Mouse (Mus musculus) limb, embryonic 14.5 days (tissue): ENCODE measurements around the gene Atp2c2. TPM values are rescaled to one million over a fixed set of nuclear protein-coding genes. Genes with fewer than 3 reads are reported as not detected.
A peak's percentile ranks its signal among the peaks of the same experiment; 100 is the strongest.

ENCODE experiments used
- ATAC-seq: fragments of 200-750 bp; cut with Nextera tagmentation; 2 replicates; pipeline ENCODE4 v1.8.0; 2017; ENCODE audit warnings: low read depth, moderate number of reproducible peaks, moderate TSS enrichment; ENCODE audit not compliant: low FRiP score
- DNase-seq: peaks from one replicate; pipeline ENCODE4 v3.0.0-alpha.2; 2015; ENCODE audit warnings: low spot score
- H3K27ac ChIP-seq: fragments of 300-500 bp; sonication (generic); replicated peaks from 2 replicates; pipeline ENCODE4 v1.5.1; 2014; ENCODE audit warnings: low read depth, mild to moderate bottlenecking, low read length, moderate library complexity, mixed read lengths
- H3K27me3 ChIP-seq: fragments of 300-500 bp; sonication (generic); 2 replicates; pipeline ENCODE4 v1.6.1; 2014; ENCODE audit warnings: low read length, mixed read lengths; ENCODE audit not compliant: control insufficient read depth, insufficient read depth
- H3K36me3 ChIP-seq: fragments of 300-500 bp; sonication (generic); 2 replicates; pipeline ENCODE4 v1.6.1; 2014; ENCODE audit warnings: mild to moderate bottlenecking, low read length, moderate library complexity, mixed read lengths; ENCODE audit not compliant: control insufficient read depth, insufficient read depth
- H3K4me1 ChIP-seq: fragments of 300-500 bp; sonication (generic); 2 replicates; pipeline ENCODE4 v1.6.1; 2014; ENCODE audit warnings: antibody characterized with exemption, low read length, mixed read lengths; ENCODE audit not compliant: control insufficient read depth, insufficient read depth
- H3K4me2 ChIP-seq: fragments of 300-500 bp; sonication (generic); replicated peaks from 2 replicates; pipeline ENCODE4 v1.6.1; 2014; ENCODE audit warnings: low read depth, mild to moderate bottlenecking, low read length, moderate library complexity; ENCODE audit not compliant: severe bottlenecking
- H3K4me3 ChIP-seq: fragments of 300-500 bp; sonication (generic); replicated peaks from 2 replicates; pipeline ENCODE4 v1.5.1; 2014; ENCODE audit warnings: low read length
- H3K9ac ChIP-seq: fragments of 300-500 bp; sonication (generic); 2 replicates; pipeline ENCODE4 v1.6.1; 2014; ENCODE audit warnings: mild to moderate bottlenecking, low read depth, low read length, moderate library complexity; ENCODE audit not compliant: severe bottlenecking
- H3K9me3 ChIP-seq: fragments of 300-500 bp; sonication (generic); 2 replicates; pipeline ENCODE4 v1.6.1; 2016; ENCODE audit warnings: low read length; ENCODE audit not compliant: control insufficient read depth
- POLR2A ChIP-seq: fragments of 200-500 bp; IDR thresholded peaks from 2 replicates; pipeline ENCODE4 v1.8.0; 2012; ENCODE audit warnings: inconsistent platforms, mild to moderate bottlenecking, moderate library complexity, borderline replicate concordance; ENCODE audit not compliant: insufficient read depth, insufficient read length; ENCODE audit errors: extremely low read depth
- WGBS: fragments of 180-500 bp; shearing (Covaris S2); extraction: QIAGEN DNeasy Blood & Tissue Kit; methylation state at CpG from one replicate; pipeline ENCODE4 v1.1.7; 2014; 5-methylcytosine and 5-hydroxymethylcytosine counted together
- polyA plus RNA-seq, 2 experiments: library from polyadenylated mRNA; depleted of rRNA in 1 of 2; stranded (reverse) in 1 of 2; unstranded in 1 of 2; fragments of >200 nt; fragmentation: Nextera tagmentation in 1 of 2; extraction: Ambion mirVana in 1 of 2; gene quantifications; 2 replicates each; pipeline versions ENCODE4 v1.2.1 to v1.2.3; 2012 to 2014

Atp2c2 gene
- polyA plus RNA-seq, 2 experiments = 2.6 to 3.1 TPM

DNA sequence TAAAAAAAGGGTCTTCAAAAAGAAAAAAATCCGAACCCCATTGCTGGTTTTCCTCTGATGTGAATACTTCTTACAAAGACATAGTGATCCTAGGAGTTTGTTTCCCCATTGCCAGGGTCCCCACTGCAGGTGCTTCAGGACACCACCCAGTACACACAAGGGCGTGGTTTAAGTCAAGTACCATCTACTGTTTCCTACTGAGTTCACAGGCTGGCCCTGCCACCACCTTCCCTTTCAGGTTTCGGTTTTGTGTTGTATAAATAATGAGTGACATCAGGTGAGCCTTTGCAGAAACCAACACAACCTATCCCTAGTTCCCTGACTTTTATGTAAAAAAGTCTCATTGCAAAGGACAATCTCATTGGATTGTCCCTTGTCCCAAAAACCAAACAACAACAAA lies 95.8 kb downstream of the Atp2c2 start:
- Histone ChIP-seq H3K9me3 (no peaks in the 10 kb centered on the region), H3K27ac (no peak overlapping the region), H3K4me3 (no peak overlapping the region), H3K27me3 (no peaks in the 10 kb centered on the region), H3K36me3 (no peaks in the 10 kb centered on the region), H3K4me1 (peaks cover 23% of the 10 kb centered on the region), H3K4me2 (no peak overlapping the region), H3K9ac (no peak overlapping the region)
- TF ChIP-seq POLR2A = no peak
- ATAC-seq (no peak), DNase-seq (no peak)
- 81% methylated on average over 3 of the region's 3 CpGs for WGBS

DNA sequence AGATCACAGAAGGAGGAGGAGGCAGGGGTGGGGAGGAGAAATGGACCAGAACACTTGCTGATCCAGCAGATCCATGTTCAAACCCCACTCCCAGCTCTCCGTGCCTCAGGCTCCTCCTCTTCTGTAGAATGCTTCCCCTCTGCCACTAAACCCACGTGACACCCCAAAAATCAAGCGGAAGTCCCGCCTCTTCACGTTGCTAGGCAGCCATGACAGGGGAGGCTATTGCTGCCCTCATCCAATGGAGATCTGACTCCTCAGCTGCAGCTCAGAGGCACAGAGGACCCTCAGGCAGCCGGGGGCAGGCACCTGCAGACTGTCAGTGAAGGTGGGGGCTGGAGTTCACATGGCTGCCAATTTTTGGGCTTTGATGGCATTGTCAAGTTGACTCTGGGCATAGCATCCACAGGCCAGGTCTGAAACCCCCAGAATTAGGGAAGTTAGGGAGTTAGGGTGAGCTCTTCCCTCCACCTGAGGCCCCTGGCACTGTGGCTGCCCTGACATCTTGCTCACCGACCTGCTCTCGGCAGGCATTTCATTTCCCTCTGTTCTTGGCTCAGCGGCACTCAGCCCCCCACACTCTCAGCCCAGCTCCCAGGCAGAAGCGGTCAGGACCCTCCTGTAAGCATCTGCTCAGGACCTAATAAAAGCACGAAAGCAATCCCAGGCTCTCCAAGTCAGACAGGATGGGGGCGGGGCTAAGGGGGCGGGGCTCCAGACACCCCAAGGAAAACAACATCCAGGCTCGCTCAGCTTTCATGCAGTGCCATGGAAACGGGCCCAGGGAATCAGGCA lies 98.6 kb downstream of the Atp2c2 start:
- peak; percentile 76 for DNase-seq
- Histone ChIP-seq H3K27ac (peak overlapping the region; percentile 83), H3K4me2 (peak overlapping the region; percentile 47), H3K36me3 (no peaks in the 10 kb centered on the region), H3K9ac (0 out of 2 replicates have a peak overlapping the region, but pooled peaks have one; percentile 0), H3K9me3 (no peaks in the 10 kb centered on the region), H3K27me3 (no peaks in the 10 kb centered on the region), H3K4me3 (no peak overlapping the region), H3K4me1 (peaks cover 16% of the 10 kb centered on the region)
- ATAC-seq = peak; percentile 91
- 3% methylated on average over 15 of the region's 15 CpGs for WGBS
- no peak for TF ChIP-seq POLR2A

DNA sequence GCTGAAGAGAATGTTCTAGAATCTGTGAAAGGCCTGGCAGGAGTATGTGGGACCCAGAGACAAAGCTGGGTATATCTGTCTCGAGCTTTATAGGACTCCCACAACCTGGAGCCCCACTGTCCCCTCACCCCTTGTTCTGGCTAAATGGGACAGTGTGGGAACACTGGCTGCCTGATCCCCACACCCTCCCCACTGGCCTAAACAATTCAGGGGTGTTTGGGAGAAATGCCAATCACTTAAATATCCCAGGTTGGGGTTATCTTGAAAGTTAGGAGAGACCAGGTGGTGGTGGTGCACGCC lies 99.1 kb downstream of the Atp2c2 start:
- ATAC-seq (no peak), DNase-seq (no peak)
- WGBS = 59% methylated on average over 2 of the region's 2 CpGs
- Histone ChIP-seq H3K4me1 (peaks cover 16% of the 10 kb centered on the region), H3K9me3 (no peaks in the 10 kb centered on the region), H3K9ac (0 out of 2 replicates have a peak overlapping the region, but pooled peaks have one; percentile 0), H3K4me2 (peak overlapping the region; percentile 47), H3K27ac (peak overlapping the region; percentile 83), H3K4me3 (no peak overlapping the region), H3K36me3 (no peaks in the 10 kb centered on the region), H3K27me3 (no peaks in the 10 kb centered on the region)
- no peak for TF ChIP-seq POLR2A

DNA sequence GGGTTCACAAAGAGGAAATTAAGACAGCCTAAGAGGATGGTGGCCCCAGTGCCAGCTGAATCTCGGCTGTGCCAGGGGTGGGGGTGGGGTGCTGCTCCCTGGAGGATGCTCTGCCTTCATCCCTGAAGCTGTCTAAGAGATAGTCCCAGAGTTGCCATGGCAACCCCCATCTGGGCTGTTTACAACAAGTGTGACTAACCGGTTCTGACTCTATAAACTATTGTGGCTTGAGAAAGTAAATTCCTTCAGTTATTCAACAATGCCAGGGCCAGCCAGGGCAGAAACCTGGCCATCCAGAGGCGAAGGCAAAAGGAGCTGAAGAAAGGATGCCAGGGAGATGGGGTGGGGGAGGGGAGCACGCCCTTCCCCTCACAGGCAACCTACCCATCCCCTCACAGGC lies 101.4 kb downstream of the Atp2c2 start:
- H3K4me3 ChIP-seq = no peak overlapping the region
- H3K4me2 ChIP-seq = no peak overlapping the region
- 15% methylated on average over 4 of the region's 4 CpGs for WGBS
- DNase-seq = no peak
- H3K9me3 ChIP-seq = no peaks in the 10 kb centered on the region
- TF ChIP-seq POLR2A = no peak
- H3K4me1 ChIP-seq = peaks cover 16% of the 10 kb centered on the region
- H3K27ac ChIP-seq = no peak overlapping the region
- no peak overlapping the region for H3K9ac ChIP-seq
- H3K27me3 ChIP-seq = no peaks in the 10 kb centered on the region
- no peaks in the 10 kb centered on the region for H3K36me3 ChIP-seq
- no peak for ATAC-seq

DNA sequence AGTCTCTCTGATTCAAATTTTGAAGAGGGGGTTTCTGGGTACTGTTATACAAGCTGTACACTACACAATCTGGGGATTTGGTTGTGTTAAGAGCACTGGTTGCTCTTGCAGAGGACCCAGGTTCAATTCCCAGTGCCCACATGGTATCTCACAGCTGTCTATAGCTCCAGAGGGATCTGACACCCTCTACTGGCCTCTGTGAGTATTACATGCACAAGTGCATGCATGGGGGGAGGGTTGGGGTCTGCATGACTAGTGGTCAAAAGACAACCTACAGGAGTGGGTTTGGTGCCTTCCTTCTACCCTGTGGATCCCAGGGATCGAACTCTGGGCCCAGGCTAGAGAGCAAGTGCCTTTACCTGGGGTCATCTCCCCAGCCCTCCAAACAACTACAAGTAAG lies 102.8 kb downstream of the Atp2c2 start:
- TF ChIP-seq POLR2A = no peak
- Histone ChIP-seq H3K36me3 (no peaks in the 10 kb centered on the region), H3K4me3 (no peak overlapping the region), H3K9ac (no peak overlapping the region), H3K9me3 (no peaks in the 10 kb centered on the region), H3K27me3 (no peaks in the 10 kb centered on the region), H3K4me1 (peaks cover 16% of the 10 kb centered on the region), H3K27ac (no peak overlapping the region), H3K4me2 (no peak overlapping the region)
- 88% methylated on average over 1 of the region's 1 CpGs for WGBS
- no peak for ATAC-seq
- no peak for DNase-seq
